Comparison of ENCODE assay signal across 32 mouse cellular contexts in the genomic region with DNA sequence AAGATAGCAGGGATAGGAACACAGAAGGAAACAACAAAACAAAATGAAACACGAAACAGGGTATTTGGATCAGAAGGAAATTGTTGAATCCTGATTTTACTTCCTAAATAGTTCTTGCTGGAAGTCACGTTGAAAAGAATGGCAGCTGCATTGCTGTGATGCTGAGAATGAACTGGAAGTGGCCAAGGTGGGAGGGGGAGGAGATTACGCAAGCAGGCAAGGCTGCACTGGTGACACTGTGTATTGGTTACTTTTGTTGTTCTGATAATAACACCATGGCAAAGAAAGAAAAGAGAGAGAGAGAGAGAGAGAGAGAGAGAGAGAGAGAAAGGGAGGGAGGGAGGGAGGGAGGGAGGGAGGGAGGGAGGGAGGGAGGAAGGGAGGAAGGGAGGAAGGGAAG.
"Had no signal": no experiment of that assay in that cellular context is flagged by ENCODE, and none has a peak within 500 bp of the region (broad histone marks: within the 10 kb centered on the region; RNA-seq: fewer than 3 reads in every experiment).

No protein-coding gene starts in this region.

- H3K9ac ChIP-seq: limb, embryonic 12.5 days; limb, embryonic 13.5 days; limb, embryonic 15.5 days; liver, embryonic 12.5 days; liver, embryonic 13.5 days; liver, embryonic 14.5 days; liver, embryonic 15.5 days; liver, postnatal 0 days; lung, embryonic 14.5 days; lung, embryonic 15.5 days; midbrain, embryonic 12.5 days; midbrain, embryonic 13.5 days; midbrain, embryonic 15.5 days; neural tube, embryonic 12.5 days had no signal

- H3K27me3 ChIP-seq: limb, embryonic 12.5 days; limb, embryonic 13.5 days; limb, embryonic 15.5 days; liver, embryonic 12.5 days; liver, embryonic 15.5 days; lung, embryonic 15.5 days; megakaryocyte, embryonic 14.5 days; midbrain, embryonic 12.5 days; midbrain, embryonic 13.5 days; midbrain, embryonic 15.5 days; neural tube, embryonic 12.5 days had no signal

- H3K4me3 ChIP-seq: limb, embryonic 10.5 days; limb, embryonic 12.5 days; limb, embryonic 13.5 days; limb, embryonic 15.5 days; liver, embryonic 12.5 days; liver, embryonic 13.5 days; liver, embryonic 15.5 days; lung, embryonic 15.5 days; megakaryocyte, embryonic 14.5 days; midbrain, embryonic 10.5 days; midbrain, embryonic 12.5 days; midbrain, embryonic 13.5 days; midbrain, embryonic 15.5 days; myocyte; neural tube, embryonic 12.5 days had no signal

- ATAC-seq: liver, embryonic 12.5 days; liver, postnatal 0 days; lung, postnatal 0 days; midbrain, embryonic 13.5 days; midbrain, embryonic 15.5 days; midbrain, embryonic 16.5 days had no signal

- H3K9me3 ChIP-seq: limb, embryonic 12.5 days; limb, embryonic 15.5 days; liver, embryonic 12.5 days; liver, embryonic 15.5 days; lung, embryonic 15.5 days; midbrain, embryonic 15.5 days; neural tube, embryonic 12.5 days had no signal

- H3K4me2 ChIP-seq: limb, embryonic 12.5 days; limb, embryonic 13.5 days; limb, embryonic 15.5 days; liver, embryonic 11.5 days; liver, embryonic 12.5 days; liver, embryonic 13.5 days; liver, embryonic 15.5 days; lung, embryonic 14.5 days; lung, embryonic 15.5 days; midbrain, embryonic 11.5 days; midbrain, embryonic 12.5 days; midbrain, embryonic 13.5 days; midbrain, embryonic 15.5 days; neural tube, embryonic 12.5 days had no signal

- H3K36me3 ChIP-seq: limb, embryonic 10.5 days; limb, embryonic 15.5 days; lung, embryonic 15.5 days; midbrain, embryonic 12.5 days; midbrain, embryonic 13.5 days; midbrain, embryonic 15.5 days; neural tube, embryonic 12.5 days had no signal

- DNase-seq: left cerebral cortex, postnatal 4 days; liver; liver, embryonic 13.5 days; liver, postnatal 0 days; lung, adult 18-20 months; lung, adult 2 months; lung, embryonic 14.5 days; lung, postnatal 10 days; lung, postnatal 14 days; lung, postnatal 36 days; lung, postnatal 4 days; midbrain, embryonic 14.5 days had no signal

- H3K27ac ChIP-seq: limb, embryonic 10.5 days; limb, embryonic 12.5 days; limb, embryonic 13.5 days; limb, embryonic 15.5 days; liver, embryonic 12.5 days; liver, embryonic 13.5 days; liver, embryonic 14.5 days; liver, embryonic 15.5 days; lung, embryonic 15.5 days; macrophage; midbrain, embryonic 10.5 days; midbrain, embryonic 12.5 days; midbrain, embryonic 13.5 days; midbrain, embryonic 15.5 days; neural tube, embryonic 12.5 days had no signal

- H3K4me1 ChIP-seq: limb, embryonic 10.5 days; limb, embryonic 12.5 days; limb, embryonic 13.5 days; limb, embryonic 15.5 days; lung, embryonic 15.5 days; midbrain, embryonic 10.5 days; midbrain, embryonic 12.5 days; midbrain, embryonic 13.5 days; midbrain, embryonic 15.5 days; neural tube, embryonic 12.5 days had no signal
